7 mouse cellular contexts compared by ENCODE assay signal in genomic region chr14:19751025-19751771, GRCm38 (mm10). TPM values are rescaled to one million over a fixed set of nuclear protein-coding genes. Genes with fewer than 3 reads are reported as not detected.
A peak's percentile ranks its signal among the peaks of the same experiment; 100 is the strongest.
DNase-seq lines count a peak whose midpoint lies in the region; ATAC-seq and TF ChIP-seq lines count a peak whose summit lies in the region.

Gene Nid2 (plus strand): TSS chr14:19751265.

- TF ChIP-seq POLR2A in bone marrow macrophage, adult 2 months (IDR thresholded peaks at IDR 0.05; ENCODE audit: borderline replicate concordance, low read depth, low read length), result no peak
- peak; percentile 98 for TF ChIP-seq POLR2A in embryonic fibroblast, embryonic 13.5 days (IDR thresholded peaks at IDR 0.05; ENCODE audit: low read depth, low read length)
- peak; percentile 45; the same call in 1 of the 2 replicates for TF ChIP-seq POLR2A in liver, adult 2 months (IDR thresholded peaks at IDR 0.05; ENCODE audit: extremely low read depth, insufficient read depth, low read length)

- H3K4me3 ChIP-seq in bone marrow macrophage, adult 2 months (ENCODE audit: insufficient read depth, low read length), result peak within 1 kb of the TSS; percentile 60
- H3K4me3 ChIP-seq in embryonic fibroblast, embryonic 13.5 days (ENCODE audit: insufficient read depth, low read length), result peak within 1 kb of the TSS; percentile 69
- peak within 1 kb of the TSS; percentile 65 for H3K4me3 ChIP-seq in heart, embryonic 11.5 days (ENCODE audit: low read depth, low read length)
- H3K4me3 ChIP-seq in kidney, embryonic 14.5 days (ENCODE audit: low read length), result peak within 1 kb of the TSS; percentile 59
- H3K4me3 ChIP-seq in liver, adult 2 months (ENCODE audit: insufficient read depth, low read depth, low read length), result peak within 1 kb of the TSS; percentile 78

- peak within 1 kb of the TSS; percentile 74 for H3K4me2 ChIP-seq in heart, embryonic 11.5 days
- H3K4me2 ChIP-seq in kidney, embryonic 14.5 days (replicated peaks; ENCODE audit: low read depth, low read length), result peak within 1 kb of the TSS; percentile 69

- peaks cover 8% of the 10 kb centered on the region for H3K4me1 ChIP-seq in bone marrow macrophage, adult 2 months (ENCODE audit: control insufficient read depth, insufficient read depth, low read length)
- H3K4me1 ChIP-seq in embryonic fibroblast, embryonic 13.5 days (ENCODE audit: control insufficient read depth, insufficient read depth, low read length), result peaks cover 23% of the 10 kb centered on the region
- peaks cover 22% of the 10 kb centered on the region for H3K4me1 ChIP-seq in heart, embryonic 11.5 days (ENCODE audit: control insufficient read depth, insufficient read depth, low read length)
- peaks cover 21% of the 10 kb centered on the region for H3K4me1 ChIP-seq in kidney, embryonic 14.5 days (ENCODE audit: control insufficient read depth, insufficient read depth, low read length)
- no peaks in the 10 kb centered on the region for H3K4me1 ChIP-seq in liver, adult 2 months (ENCODE audit: control insufficient read depth, insufficient read depth, low read length)

- no peaks in the 10 kb centered on the region for H3K36me3 ChIP-seq in heart, embryonic 11.5 days (ENCODE audit: control insufficient read depth, insufficient read depth, low read length)
- no peaks in the 10 kb centered on the region for H3K36me3 ChIP-seq in kidney, embryonic 14.5 days (ENCODE audit: control insufficient read depth, insufficient read depth, low read length)
- H3K36me3 ChIP-seq in liver, adult 2 months (ENCODE audit: control insufficient read depth, insufficient read depth, low read length), result 0 out of 2 replicates have a peak, but pooled peaks cover 2% of the 10 kb centered on the region

- no peaks in the 10 kb centered on the region for H3K27me3 ChIP-seq in heart, embryonic 11.5 days (ENCODE audit: control insufficient read depth, insufficient read depth, low read length)
- 0 out of 2 replicates have a peak, but pooled peaks cover 2% of the 10 kb centered on the region for H3K27me3 ChIP-seq in kidney, embryonic 14.5 days (ENCODE audit: control insufficient read depth, insufficient read depth, low read length)
- H3K27me3 ChIP-seq in liver, adult 2 months (ENCODE audit: control insufficient read depth, insufficient read depth, low read length), result no peaks in the 10 kb centered on the region

- WGBS in heart, embryonic 11.5 days (ENCODE audit: insufficient replicate concordance), result under 1% methylated on average over 45 of the region's 45 CpGs
- 0% methylated on average over 45 of the region's 45 CpGs for WGBS in kidney, embryonic 14.5 days
- under 1% methylated on average over 45 of the region's 45 CpGs for WGBS in liver, adult 2 months

- H3K27ac ChIP-seq in bone marrow macrophage, adult 2 months (ENCODE audit: insufficient read depth, low read depth, low read length), result no peak within 1 kb of the TSS
- H3K27ac ChIP-seq in embryonic fibroblast, embryonic 13.5 days (ENCODE audit: insufficient read depth, low read length), result peak within 1 kb of the TSS; percentile 44
- H3K27ac ChIP-seq in heart, embryonic 11.5 days (ENCODE audit: low read depth, low read length), result peak within 1 kb of the TSS; percentile 87
- H3K27ac ChIP-seq in kidney, embryonic 14.5 days (ENCODE audit: low read depth, low read length), result peak within 1 kb of the TSS; percentile 70
- 0 out of 2 replicates have a peak within 1 kb of the TSS, but pooled peaks have one; percentile 9 for H3K27ac ChIP-seq in liver, adult 2 months (replicated peaks; ENCODE audit: insufficient read depth, low read depth, low read length)

- no peaks in the 10 kb centered on the region for H3K79me2 ChIP-seq in liver, adult 2 months (ENCODE audit: control insufficient read depth, insufficient read depth, low read length)

- H3K9me3 ChIP-seq in heart, embryonic 11.5 days (replicated peaks; ENCODE audit: control insufficient read depth, low read length), result no peaks in the 10 kb centered on the region
- no peaks in the 10 kb centered on the region for H3K9me3 ChIP-seq in kidney, embryonic 14.5 days (ENCODE audit: control insufficient read depth, low read length)

- peak; percentile 92 for ATAC-seq in heart, embryonic 11.5 days (replicated peaks; ENCODE audit: insufficient number of reproducible peaks, low FRiP score, low TSS enrichment)
- ATAC-seq in kidney, embryonic 14.5 days (ENCODE audit: low FRiP score, low TSS enrichment), result peak; percentile 96
- ATAC-seq in monocyte, adult 5-6 weeks (replicated peaks; ENCODE audit: insufficient number of reproducible peaks, low FRiP score, low TSS enrichment, poor library complexity, severe bottlenecking), result peak; percentile 94

- no peak for TF ChIP-seq CTCF in bone marrow macrophage, adult 2 months (IDR thresholded peaks at IDR 0.05; ENCODE audit: low read depth, low read length)
- no peak for TF ChIP-seq CTCF in embryonic fibroblast, embryonic 13.5 days (IDR thresholded peaks at IDR 0.05; ENCODE audit: borderline replicate concordance, insufficient read depth, low read length)
- TF ChIP-seq CTCF in liver, adult 2 months (IDR thresholded peaks at IDR 0.05; ENCODE audit: low read depth, low read length), result no peak

- DNase-seq in liver, adult 2 months (ENCODE audit: extremely low read depth, low read depth, low spot score), result peak; percentile 77
- peak; percentile 46 to 59 for DNase-seq in spleen, postnatal 36 days (ENCODE audit: low spot score in 2 of 2)

- peak within 1 kb of the TSS; percentile 70 for H3K9ac ChIP-seq in heart, embryonic 11.5 days (ENCODE audit: low read depth, low read length)
- H3K9ac ChIP-seq in kidney, embryonic 14.5 days (ENCODE audit: low read depth, low read length), result peak within 1 kb of the TSS; percentile 63
- H3K9ac ChIP-seq in liver, adult 2 months (ENCODE audit: low read depth, low read length), result peak within 1 kb of the TSS; percentile 69

RNA-seq across cellular contexts. Expression of gene Nid2, which starts in this region (rescaled TPM):
- 1.0 and 1.5 TPM in 2 replicates for polyA plus RNA-seq in bone marrow macrophage, adult 2 months (2012; ENCODE audit: insufficient read depth, insufficient read length, missing spikeins)
- polyA plus RNA-seq in embryonic fibroblast, embryonic 13.5 days (2011; ENCODE audit: insufficient read length, low read depth, missing spikeins), result 53.3 and 93.2 TPM in 2 replicates
- polyA plus RNA-seq in heart, embryonic 11.5 days (2014; fragmentation: Nextera tagmentation; extraction: Ambion mirVana), result 146 and 178 TPM in 2 replicates
- 74.3 and 95.7 TPM in 2 replicates for polyA plus RNA-seq in kidney, embryonic 14.5 days (2014; fragmentation: Nextera tagmentation; extraction: Ambion mirVana)
- 2.3 and 6.2 TPM in 2 replicates for total RNA-seq in liver, adult 2 months (2014; rRNA removed)
- polyA plus RNA-seq in liver, adult 2 months (2012; rRNA removed), result 5.9 and 6.0 TPM in 2 replicates
- 0.95 to 5.1 TPM (median 3.5 TPM) in 3 replicates for total RNA-seq in monocyte, adult 5-6 weeks (2017)
